Mouse (Mus musculus): Measurements from ENCODE around the gene Camta1. TPM values are rescaled to one million over a fixed set of nuclear protein-coding genes. Genes with fewer than 3 reads are reported as not detected.
"Not testable (repeated sequence)": the region's sequence is repeated elsewhere in the genome, so short reads cannot be mapped to it uniquely, and the experiment has no call there.

Gene Camta1
- polyA plus RNA-seq, 1 experiment from 2014 or later = 81.8 TPM

DNA sequence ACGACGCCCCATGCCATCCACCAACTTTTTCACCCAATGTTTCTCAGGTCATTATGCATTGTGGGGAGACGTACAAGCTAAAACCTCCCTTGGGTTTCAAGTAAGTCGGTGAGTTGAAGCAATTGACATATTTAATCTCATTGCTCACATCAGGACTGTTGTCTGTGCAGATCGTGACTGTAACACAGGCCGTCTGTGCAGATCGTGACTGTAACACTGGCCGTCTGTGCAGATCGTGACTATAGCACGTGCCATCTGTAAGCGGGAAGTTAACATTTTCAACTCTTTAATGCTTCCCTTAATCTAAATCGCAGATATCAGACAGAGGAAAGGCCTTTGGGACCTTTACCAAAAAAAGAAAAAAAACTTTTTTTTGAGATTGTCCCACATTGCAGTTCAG is 947.9 kb downstream of the Camta1 start:
- no peaks in the 10 kb centered on the region for H3K27me3 ChIP-seq (ENCODE audit: control insufficient read depth, insufficient read depth, low read length)
- peak overlapping the region; percentile 89 for H3K9ac ChIP-seq (ENCODE audit: low read length)
- H3K4me2 ChIP-seq (ENCODE audit: low read depth, low read length) = peak overlapping the region; percentile 83
- peaks cover 20% of the 10 kb centered on the region for H3K4me1 ChIP-seq (ENCODE audit: control insufficient read depth, insufficient read depth, low read length)
- H3K36me3 ChIP-seq (ENCODE audit: control insufficient read depth, insufficient read depth, low read length) = no peaks in the 10 kb centered on the region
- no peak for ATAC-seq (ENCODE audit: insufficient read depth, low FRiP score)
- no peaks in the 10 kb centered on the region for H3K9me3 ChIP-seq (replicated peaks; ENCODE audit: control insufficient read depth, low read length)
- WGBS = 11% methylated on average over 12 of the region's 12 CpGs
- peak overlapping the region; percentile 80 for H3K4me3 ChIP-seq (replicated peaks; ENCODE audit: low read length)
- H3K27ac ChIP-seq (ENCODE audit: low read length) = peak overlapping the region; percentile 93

DNA sequence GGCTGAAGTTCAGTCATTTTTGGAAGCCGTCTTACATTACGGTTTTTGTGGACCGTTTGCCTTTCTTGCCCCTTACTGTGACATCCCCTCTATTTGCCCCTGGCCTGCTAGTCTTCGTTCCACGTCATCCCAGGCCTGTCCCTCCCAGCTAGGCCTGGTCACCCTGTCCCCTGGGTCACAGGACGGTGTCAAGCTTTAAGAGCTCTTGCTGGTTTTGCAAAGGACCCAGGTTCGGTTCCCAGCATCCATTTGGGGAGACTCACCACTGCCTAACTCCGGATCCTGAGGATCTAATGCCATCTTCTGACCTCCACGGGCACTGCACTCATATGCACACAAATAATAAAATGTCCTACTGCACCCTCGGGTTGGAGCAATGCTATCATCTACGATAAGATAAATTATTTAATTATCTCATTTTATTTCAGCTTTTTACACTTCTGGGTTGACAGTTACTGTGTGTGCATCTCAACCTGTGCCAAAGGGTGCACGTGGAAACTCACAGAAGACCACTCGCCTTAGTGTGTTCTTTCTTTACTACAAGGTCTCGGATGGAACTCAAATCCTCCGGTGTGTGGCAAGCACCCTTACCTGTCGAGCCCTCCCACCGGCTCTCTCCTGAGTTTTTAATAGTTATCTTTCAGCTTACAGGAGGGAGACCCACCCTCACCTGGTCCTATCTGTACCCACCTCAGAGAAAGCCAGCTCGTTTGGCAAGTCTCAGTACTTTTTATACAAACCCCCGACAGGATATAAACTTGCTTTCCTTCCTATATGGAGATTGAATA is 951.3 kb downstream of the Camta1 start:
- peak overlapping the region; percentile 63 for H3K9ac ChIP-seq (ENCODE audit: low read length)
- peak; percentile 3 for ATAC-seq (ENCODE audit: insufficient read depth, low FRiP score)
- peaks cover 7% of the 10 kb centered on the region; the same call in 1 of the 2 replicates for H3K36me3 ChIP-seq (ENCODE audit: control insufficient read depth, insufficient read depth, low read length)

GRCm38 (mm10) chr4:150909451-150910156 is 952.1 kb downstream of the Camta1 start:
- H3K4me3 ChIP-seq (replicated peaks; ENCODE audit: low read length) = peak overlapping the region; percentile 83
- peaks cover 16% of the 10 kb centered on the region for H3K4me1 ChIP-seq (ENCODE audit: control insufficient read depth, insufficient read depth, low read length)
- peak; percentile 92 for ATAC-seq (ENCODE audit: insufficient read depth, low FRiP score)
- WGBS = under 1% methylated on average over 56 of the region's 56 CpGs
- H3K27me3 ChIP-seq (ENCODE audit: control insufficient read depth, insufficient read depth, low read length) = no peaks in the 10 kb centered on the region
- H3K4me2 ChIP-seq (ENCODE audit: low read depth, low read length) = peak overlapping the region; percentile 71
- peak overlapping the region; percentile 89 for H3K9ac ChIP-seq (ENCODE audit: low read length)
- peak overlapping the region; percentile 78 for H3K27ac ChIP-seq (ENCODE audit: low read length)
- H3K36me3 ChIP-seq (ENCODE audit: control insufficient read depth, insufficient read depth, low read length) = peaks cover 7% of the 10 kb centered on the region; the same call in 1 of the 2 replicates
- H3K9me3 ChIP-seq (replicated peaks; ENCODE audit: control insufficient read depth, low read length) = no peaks in the 10 kb centered on the region

More for the DNA sequence above, 951.3 kb downstream of the Camta1 start:
- Histone ChIP-seq H3K4me2 (ENCODE audit: low read depth, low read length) (peak overlapping the region; percentile 55), H3K27me3 (ENCODE audit: control insufficient read depth, insufficient read depth, low read length) (no peaks in the 10 kb centered on the region), H3K4me1 (ENCODE audit: control insufficient read depth, insufficient read depth, low read length) (peaks cover 23% of the 10 kb centered on the region), H3K9me3 (replicated peaks; ENCODE audit: control insufficient read depth, low read length) (no peaks in the 10 kb centered on the region), H3K4me3 (replicated peaks; ENCODE audit: low read length) (peak overlapping the region; percentile 28), H3K27ac (ENCODE audit: low read length) (peak overlapping the region; percentile 71)
- WGBS = 82% methylated on average over 19 of the region's 19 CpGs

DNA sequence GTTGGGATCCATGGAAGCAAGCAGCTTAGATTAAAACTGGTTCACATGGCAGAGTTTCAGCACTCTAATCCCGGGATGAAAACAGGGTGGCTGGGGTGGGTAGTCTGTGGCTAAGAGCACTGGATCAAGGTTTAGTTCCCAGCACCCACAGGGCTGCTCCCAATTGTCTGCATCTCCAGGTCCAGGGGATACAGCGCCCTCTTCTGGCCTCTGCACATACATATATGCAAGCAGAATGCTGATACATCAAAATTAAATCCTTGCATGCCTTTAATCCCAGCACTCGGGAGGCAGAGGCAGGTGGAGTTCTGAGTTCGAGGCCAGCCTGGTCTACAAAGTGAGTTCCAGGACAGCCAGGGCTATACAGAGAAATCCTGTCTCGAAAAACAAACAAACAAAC is 953.2 kb downstream of the Camta1 start:
- 79% methylated on average over 5 of the region's 5 CpGs for WGBS
- peaks cover 14% of the 10 kb centered on the region for H3K4me1 ChIP-seq (ENCODE audit: control insufficient read depth, insufficient read depth, low read length)
- not testable (repeated sequence) for H3K27me3 ChIP-seq (ENCODE audit: control insufficient read depth, insufficient read depth, low read length); H3K27ac ChIP-seq (ENCODE audit: low read length); H3K9me3 ChIP-seq (replicated peaks; ENCODE audit: control insufficient read depth, low read length); H3K36me3 ChIP-seq (ENCODE audit: control insufficient read depth, insufficient read depth, low read length); ATAC-seq (ENCODE audit: insufficient read depth, low FRiP score); H3K9ac ChIP-seq (ENCODE audit: low read length)
- H3K4me2 ChIP-seq (ENCODE audit: low read depth, low read length) = peak overlapping the region; percentile 71; the same call in 1 of the 2 replicates
- H3K4me3 ChIP-seq (replicated peaks; ENCODE audit: low read length) = peak overlapping the region; percentile 83; the same call in 1 of the 2 replicates

GRCm38 (mm10) chr4:150907099-150907498 is 954.6 kb downstream of the Camta1 start:
- no peak overlapping the region for H3K27ac ChIP-seq (ENCODE audit: low read length)
- no peaks in the 10 kb centered on the region for H3K27me3 ChIP-seq (ENCODE audit: control insufficient read depth, insufficient read depth, low read length)
- no peaks in the 10 kb centered on the region for H3K9me3 ChIP-seq (replicated peaks; ENCODE audit: control insufficient read depth, low read length)
- H3K36me3 ChIP-seq (ENCODE audit: control insufficient read depth, insufficient read depth, low read length) = peaks cover 20% of the 10 kb centered on the region
- no peak overlapping the region for H3K9ac ChIP-seq (ENCODE audit: low read length)
- 88% methylated on average over 8 of the region's 8 CpGs for WGBS
- no peak for ATAC-seq (ENCODE audit: insufficient read depth, low FRiP score)
- no peak overlapping the region for H3K4me2 ChIP-seq (ENCODE audit: low read depth, low read length)
- H3K4me3 ChIP-seq (replicated peaks; ENCODE audit: low read length) = no peak overlapping the region
- peaks cover 7% of the 10 kb centered on the region for H3K4me1 ChIP-seq (ENCODE audit: control insufficient read depth, insufficient read depth, low read length)

DNA sequence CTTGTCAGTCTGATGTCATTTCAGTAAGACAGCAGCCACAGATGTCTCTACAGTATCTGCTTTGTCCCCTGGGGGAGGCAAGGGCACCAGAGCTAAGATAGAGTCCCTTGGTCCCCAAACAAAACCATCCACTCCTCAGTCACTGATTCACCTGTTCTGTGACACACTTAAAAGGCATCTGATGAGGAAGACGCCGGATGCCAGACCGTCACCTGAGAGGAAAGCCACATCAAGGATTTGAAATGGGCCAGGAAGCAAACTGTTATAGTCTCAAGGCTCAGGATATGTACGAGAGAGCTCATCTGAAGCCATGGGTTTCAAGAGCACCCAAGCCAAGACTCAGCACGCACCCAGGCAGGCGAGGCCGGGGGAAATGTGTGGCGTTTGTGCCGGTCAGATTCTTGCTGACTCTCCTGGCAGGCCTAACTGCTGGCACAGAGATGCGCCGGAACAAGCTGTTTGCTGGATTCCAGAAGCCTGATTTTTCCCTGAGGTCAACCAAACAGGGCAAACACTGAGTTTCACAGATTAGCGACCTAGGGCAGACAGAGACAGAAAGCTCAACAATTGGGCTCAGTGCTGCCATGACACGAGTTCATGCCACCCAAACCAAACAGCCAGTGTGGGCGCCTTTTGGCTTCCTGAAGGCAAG is 958.5 kb downstream of the Camta1 start:
- no peak overlapping the region for H3K27ac ChIP-seq (ENCODE audit: low read length)
- no peak overlapping the region for H3K9ac ChIP-seq (ENCODE audit: low read length)
- WGBS = 91% methylated on average over 14 of the region's 14 CpGs
- ATAC-seq (ENCODE audit: insufficient read depth, low FRiP score) = no peak
- H3K9me3 ChIP-seq (replicated peaks; ENCODE audit: control insufficient read depth, low read length) = no peaks in the 10 kb centered on the region
- H3K4me1 ChIP-seq (ENCODE audit: control insufficient read depth, insufficient read depth, low read length) = no peaks in the 10 kb centered on the region
- H3K4me2 ChIP-seq (ENCODE audit: low read depth, low read length) = no peak overlapping the region
- H3K4me3 ChIP-seq (replicated peaks; ENCODE audit: low read length) = no peak overlapping the region
- peaks cover 26% of the 10 kb centered on the region for H3K36me3 ChIP-seq (ENCODE audit: control insufficient read depth, insufficient read depth, low read length)
- H3K27me3 ChIP-seq (ENCODE audit: control insufficient read depth, insufficient read depth, low read length) = no peaks in the 10 kb centered on the region

DNA sequence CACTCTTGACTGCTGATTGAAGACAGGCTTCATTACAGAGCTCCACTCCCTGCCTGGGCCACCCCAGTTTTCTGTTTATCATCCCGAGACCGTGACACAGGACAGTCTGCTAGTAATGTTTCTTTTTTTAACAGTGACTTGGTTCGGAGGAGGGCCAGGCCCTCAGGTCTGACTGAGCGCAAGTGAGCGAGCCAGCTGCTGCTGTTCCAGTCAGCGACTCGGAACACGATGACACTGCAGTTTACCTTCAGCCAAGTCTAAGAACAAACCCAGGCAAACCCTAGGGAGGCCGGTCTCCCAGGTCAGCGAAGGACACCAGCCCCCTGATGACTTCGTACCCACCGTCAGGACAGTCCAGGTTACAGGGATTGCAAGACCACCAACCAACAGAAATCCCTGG is 959.6 kb downstream of the Camta1 start:
- Histone ChIP-seq H3K27me3 (ENCODE audit: control insufficient read depth, insufficient read depth, low read length) (no peaks in the 10 kb centered on the region), H3K4me3 (replicated peaks; ENCODE audit: low read length) (no peak overlapping the region), H3K9me3 (replicated peaks; ENCODE audit: control insufficient read depth, low read length) (no peaks in the 10 kb centered on the region), H3K36me3 (ENCODE audit: control insufficient read depth, insufficient read depth, low read length) (peaks cover 31% of the 10 kb centered on the region), H3K4me2 (ENCODE audit: low read depth, low read length) (no peak overlapping the region), H3K27ac (ENCODE audit: low read length) (no peak overlapping the region), H3K4me1 (ENCODE audit: control insufficient read depth, insufficient read depth, low read length) (no peaks in the 10 kb centered on the region), H3K9ac (ENCODE audit: low read length) (no peak overlapping the region)
- WGBS = 83% methylated on average over 12 of the region's 12 CpGs
- ATAC-seq (ENCODE audit: insufficient read depth, low FRiP score) = no peak

DNA sequence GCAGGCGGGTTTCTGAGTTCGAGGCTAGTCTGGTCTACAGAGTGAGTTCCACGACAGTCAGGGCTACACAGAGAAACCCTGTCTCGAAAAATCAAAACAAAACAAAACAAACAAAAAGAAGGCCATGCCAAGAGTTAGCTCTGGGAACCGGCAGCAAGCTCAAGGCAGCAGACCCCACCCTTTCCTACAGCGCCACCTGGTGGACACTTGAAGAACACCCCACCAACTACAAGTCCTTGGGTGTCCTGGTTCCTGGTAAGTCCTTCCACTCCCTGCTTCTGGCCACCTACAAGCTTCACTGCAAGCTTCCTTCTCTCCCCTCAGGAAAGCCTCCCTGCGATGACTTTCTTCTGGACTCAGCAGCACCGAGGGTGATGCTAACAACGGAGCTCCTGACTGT is 960.0 kb downstream of the Camta1 start:
- no peak overlapping the region for H3K9ac ChIP-seq (ENCODE audit: low read length)
- no peaks in the 10 kb centered on the region for H3K4me1 ChIP-seq (ENCODE audit: control insufficient read depth, insufficient read depth, low read length)
- no peaks in the 10 kb centered on the region for H3K27me3 ChIP-seq (ENCODE audit: control insufficient read depth, insufficient read depth, low read length)
- H3K27ac ChIP-seq (ENCODE audit: low read length) = no peak overlapping the region
- H3K4me3 ChIP-seq (replicated peaks; ENCODE audit: low read length) = no peak overlapping the region
- 55% methylated on average over 9 of the region's 9 CpGs for WGBS
- H3K9me3 ChIP-seq (replicated peaks; ENCODE audit: control insufficient read depth, low read length) = no peaks in the 10 kb centered on the region
- H3K36me3 ChIP-seq (ENCODE audit: control insufficient read depth, insufficient read depth, low read length) = peaks cover 32% of the 10 kb centered on the region
- no peak overlapping the region for H3K4me2 ChIP-seq (ENCODE audit: low read depth, low read length)
- no peak for ATAC-seq (ENCODE audit: insufficient read depth, low FRiP score)

DNA sequence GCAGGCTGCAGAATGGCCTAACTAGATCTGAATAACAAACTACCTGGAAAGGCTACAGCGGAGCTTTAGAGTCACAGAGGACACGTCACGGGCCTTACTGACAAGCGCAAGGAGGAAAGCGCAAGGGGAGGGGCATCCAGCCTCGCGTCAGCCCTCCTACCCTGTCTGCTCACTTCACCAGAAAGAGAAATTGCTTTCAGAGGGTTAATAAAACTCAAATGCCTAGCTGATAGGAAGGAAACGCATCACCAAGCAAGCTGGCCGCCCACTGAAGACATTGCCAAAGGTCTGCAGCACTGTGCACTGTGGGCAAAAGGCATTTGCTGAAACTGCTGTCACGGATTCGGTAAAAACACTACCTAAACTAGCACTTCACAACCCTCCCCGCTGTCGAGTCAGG is 961.2 kb downstream of the Camta1 start:
- Histone ChIP-seq H3K4me2 (ENCODE audit: low read depth, low read length) (no peak overlapping the region), H3K27ac (ENCODE audit: low read length) (no peak overlapping the region), H3K4me1 (ENCODE audit: control insufficient read depth, insufficient read depth, low read length) (no peaks in the 10 kb centered on the region), H3K9ac (ENCODE audit: low read length) (no peak overlapping the region), H3K36me3 (ENCODE audit: control insufficient read depth, insufficient read depth, low read length) (peaks cover 31% of the 10 kb centered on the region), H3K27me3 (ENCODE audit: control insufficient read depth, insufficient read depth, low read length) (no peaks in the 10 kb centered on the region), H3K9me3 (replicated peaks; ENCODE audit: control insufficient read depth, low read length) (no peaks in the 10 kb centered on the region), H3K4me3 (replicated peaks; ENCODE audit: low read length) (no peak overlapping the region)
- WGBS = 91% methylated on average over 13 of the region's 13 CpGs
- ATAC-seq (ENCODE audit: insufficient read depth, low FRiP score) = no peak
